Mouse (Mus musculus): ENCODE results near the gene Gm11214.

Gene Gm11214

DNA sequence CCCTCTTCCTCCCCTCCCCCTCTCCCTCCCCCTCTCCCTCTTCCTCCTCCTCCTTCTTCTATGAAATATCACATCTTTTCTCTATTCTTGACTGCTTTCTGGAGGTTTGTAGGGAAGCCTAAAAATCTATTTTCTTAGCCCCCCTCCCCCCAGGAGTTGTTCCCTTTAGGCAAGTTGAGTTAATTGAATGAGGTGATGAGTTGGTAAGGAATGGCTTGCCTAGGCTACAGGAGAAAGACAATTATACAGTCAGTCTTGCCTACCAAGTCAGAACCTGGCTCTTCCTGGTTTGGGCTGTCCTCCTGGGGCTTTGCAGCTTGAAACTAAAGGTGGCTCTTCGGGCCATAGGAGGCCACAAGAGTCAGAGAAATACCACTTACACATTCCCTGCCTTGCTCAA, 3.4 kb downstream of the Gm11214 start:
- peak; percentile 9 for DNase-seq (ENCODE audit: low spot score)

DNA sequence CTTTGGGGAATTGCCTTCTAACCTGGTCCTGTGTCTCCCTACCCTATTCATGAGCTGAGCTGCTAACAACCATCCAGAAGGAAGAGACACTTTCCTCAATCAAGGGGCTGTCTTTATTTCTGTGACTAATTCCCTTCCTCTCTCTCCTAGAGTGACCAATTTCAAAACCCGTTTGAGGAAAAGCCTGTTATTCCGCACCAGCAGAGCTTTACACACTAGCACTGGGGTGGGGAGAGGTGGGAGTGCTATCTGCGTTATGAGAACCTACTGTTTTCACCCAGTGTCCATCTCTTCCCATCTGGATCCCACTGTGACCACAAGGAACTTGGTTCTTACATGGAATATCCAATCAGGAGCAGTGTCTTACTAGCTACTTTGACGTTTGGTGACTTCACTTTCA, 4.1 kb downstream of the Gm11214 start:
- DNase-seq (ENCODE audit: low spot score): peak; percentile 44

DNA sequence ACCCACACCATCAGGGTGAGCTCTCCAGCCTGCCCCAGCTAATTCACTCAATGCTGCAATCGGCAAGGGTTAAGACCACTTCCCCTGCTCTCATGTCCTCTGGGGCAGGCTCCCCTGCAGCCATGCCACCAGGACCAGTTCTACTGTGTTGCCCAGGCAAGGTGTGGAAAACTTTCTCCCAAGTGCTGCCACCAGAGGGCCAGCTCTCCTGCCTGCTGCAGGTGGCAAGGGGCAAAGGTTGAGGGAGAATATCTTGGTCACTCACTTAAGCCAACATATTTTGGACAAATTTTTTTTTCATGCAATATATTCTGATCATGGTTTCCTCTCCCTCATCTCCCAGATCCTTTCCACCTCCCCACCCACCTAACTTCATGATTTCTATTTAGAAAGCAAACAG, 8.8 kb downstream of the Gm11214 start:
- DNase-seq (ENCODE audit: low spot score): no peak

- no peak for DNase-seq (ENCODE audit: low spot score)
These were observed 19.0 kb downstream of the Gm11214 start for GRCm38 (mm10) chr4:63643956-63644726.

GRCm38 (mm10) chr4:63639842-63640241, 23.3 kb downstream of the Gm11214 start:
- no peak for DNase-seq (ENCODE audit: low spot score)

- DNase-seq (ENCODE audit: low spot score): no peak
These were observed 24.6 kb downstream of the Gm11214 start for GRCm38 (mm10) chr4:63638603-63639002.

GRCm38 (mm10) chr4:63633181-63633580, 30.0 kb downstream of the Gm11214 start:
- DNase-seq (ENCODE audit: low spot score): no peak

GRCm38 (mm10) chr4:63627111-63627510, 36.1 kb downstream of the Gm11214 start:
- DNase-seq (ENCODE audit: low spot score): no peak

GRCm38 (mm10) chr4:63625563-63626080, 37.6 kb downstream of the Gm11214 start:
- no peak for DNase-seq (ENCODE audit: low spot score)

DNA sequence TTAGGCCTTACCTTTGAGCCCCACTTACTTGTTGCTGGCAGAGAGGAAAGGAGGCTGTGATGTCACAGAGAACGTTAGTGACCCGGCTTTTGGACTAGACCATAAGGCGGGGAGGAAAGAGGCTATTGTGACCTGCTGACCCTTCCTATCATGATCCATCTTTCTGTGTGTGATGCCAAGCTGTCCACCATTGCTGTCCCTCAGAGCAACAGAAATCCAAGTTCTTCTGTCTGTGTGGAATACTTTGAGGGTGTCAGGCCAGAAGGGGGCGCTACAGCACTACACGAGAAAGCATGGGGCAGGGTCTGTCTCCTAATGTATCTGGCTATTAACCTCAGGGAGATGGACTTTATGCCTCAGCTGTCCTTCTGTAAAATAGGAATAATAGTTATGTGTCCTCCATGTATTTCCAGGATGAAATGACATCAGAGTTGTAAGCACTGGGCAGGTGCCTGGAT, 40.8 kb downstream of the Gm11214 start, which contains the start of gene Tex48:
TSS of gene Tex48 (minus strand) at position 51 of the 458 bp plus-strand sequence.
- DNase-seq (ENCODE audit: low spot score): peak; percentile 64

DNA sequence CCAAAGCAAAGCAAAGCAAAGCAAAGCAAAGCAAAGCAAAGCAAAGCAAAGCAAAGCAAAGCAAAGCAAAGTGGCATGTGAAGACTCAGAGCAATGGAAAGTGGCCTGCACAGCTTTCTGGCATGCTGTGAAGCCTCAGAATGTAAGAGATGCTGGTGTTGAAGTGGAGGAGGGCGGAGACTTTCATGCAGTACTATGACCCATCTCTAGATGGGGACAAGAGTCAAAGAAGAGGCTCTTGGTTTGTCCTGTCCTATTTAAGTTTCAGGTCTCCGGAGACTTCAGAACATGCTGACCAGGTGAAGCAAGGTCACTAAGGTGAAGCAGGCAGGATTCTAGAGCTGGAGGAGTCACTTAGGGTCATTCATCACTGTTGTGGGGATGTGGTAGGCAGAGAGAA, 41.3 kb downstream of the Gm11214 start:
- DNase-seq (ENCODE audit: low spot score): no peak

All from retina, embryonic 14.5 days (tissue).